Mouse (Mus musculus) forebrain, postnatal 0 days (tissue): ENCODE data around the gene Asic2. TPM values are rescaled to one million over a fixed set of nuclear protein-coding genes. Genes with fewer than 3 reads are reported as not detected.
A peak's percentile ranks its signal among the peaks of the same experiment; 100 is the strongest.

Experiments used
- ATAC-seq: fragments of 200-750 bp; cut with Nextera tagmentation; 2 replicates; pipeline ENCODE4 v1.8.0; 2017; ENCODE audit warnings: mild to moderate bottlenecking, moderate library complexity
- DNase-seq: peaks from one replicate; pipeline ENCODE4 v3.0.0-alpha.2; 2015
- H3K27ac ChIP-seq: fragments of 300-500 bp; sonication (generic); 2 replicates; pipeline ENCODE4 v1.5.1; 2014; ENCODE audit warnings: low read depth, mild to moderate bottlenecking, antibody characterized with exemption, low read length, moderate library complexity, mixed read lengths
- H3K27me3 ChIP-seq: fragments of 300-500 bp; sonication (generic); 2 replicates; pipeline ENCODE4 v1.6.1; 2014; ENCODE audit warnings: mild to moderate bottlenecking, low read length, mixed read lengths; ENCODE audit not compliant: insufficient read depth
- H3K36me3 ChIP-seq: fragments of 300-500 bp; sonication (generic); 2 replicates; pipeline ENCODE4 v1.6.1; 2014; ENCODE audit warnings: mild to moderate bottlenecking, moderate library complexity; ENCODE audit not compliant: insufficient read depth
- H3K4me1 ChIP-seq: fragments of 300-500 bp; sonication (generic); 2 replicates; pipeline ENCODE4 v1.6.1; 2014; ENCODE audit warnings: antibody characterized with exemption; ENCODE audit not compliant: insufficient read depth
- H3K4me2 ChIP-seq: fragments of 300-500 bp; sonication (generic); 2 replicates; pipeline ENCODE4 v1.6.1; 2014; ENCODE audit warnings: low read depth, mild to moderate bottlenecking, moderate library complexity
- H3K4me3 ChIP-seq: fragments of 300-500 bp; sonication (generic); 2 replicates; pipeline ENCODE4 v1.5.1; 2014; ENCODE audit warnings: low read depth, low read length, mixed read lengths
- H3K9ac ChIP-seq: fragments of 300-500 bp; sonication (generic); 2 replicates; pipeline ENCODE4 v1.6.1; 2014; ENCODE audit warnings: mild to moderate bottlenecking
- H3K9me3 ChIP-seq: fragments of 300-500 bp; sonication (generic); 2 replicates; pipeline ENCODE4 v1.6.1; 2016; ENCODE audit warnings: low read length
- CTCF ChIP-seq: sonication (generic); IDR thresholded peaks from 2 replicates; pipeline ENCODE4 v1.5.1; 2016; ENCODE audit warnings: antibody characterized with exemption, control low read depth, low read depth
- WGBS: fragments of 180-500 bp; shearing (Covaris S2); extraction: QIAGEN DNeasy Blood & Tissue Kit; methylation state at CpG from one replicate; pipeline ENCODE4 v1.1.7; 2014; 5-methylcytosine and 5-hydroxymethylcytosine counted together
- polyA plus RNA-seq: library from polyadenylated mRNA; unstranded; fragments of >200 nt; fragmentation: Nextera tagmentation; extraction: Ambion mirVana; gene quantifications from 2 replicates; pipeline ENCODE4 v1.2.1, GENCODE M21; 2015
- total RNA-seq: library from RNA; depleted of rRNA; stranded (reverse); fragments of >200 nt; gene quantifications from 2 replicates; pipeline ENCODE4 v1.2.3, GENCODE M21; 2014

Gene Asic2
- total and polyA plus RNA-seq, 2 experiments from 2014 or later = 15.5 to 37.2 TPM

DNA sequence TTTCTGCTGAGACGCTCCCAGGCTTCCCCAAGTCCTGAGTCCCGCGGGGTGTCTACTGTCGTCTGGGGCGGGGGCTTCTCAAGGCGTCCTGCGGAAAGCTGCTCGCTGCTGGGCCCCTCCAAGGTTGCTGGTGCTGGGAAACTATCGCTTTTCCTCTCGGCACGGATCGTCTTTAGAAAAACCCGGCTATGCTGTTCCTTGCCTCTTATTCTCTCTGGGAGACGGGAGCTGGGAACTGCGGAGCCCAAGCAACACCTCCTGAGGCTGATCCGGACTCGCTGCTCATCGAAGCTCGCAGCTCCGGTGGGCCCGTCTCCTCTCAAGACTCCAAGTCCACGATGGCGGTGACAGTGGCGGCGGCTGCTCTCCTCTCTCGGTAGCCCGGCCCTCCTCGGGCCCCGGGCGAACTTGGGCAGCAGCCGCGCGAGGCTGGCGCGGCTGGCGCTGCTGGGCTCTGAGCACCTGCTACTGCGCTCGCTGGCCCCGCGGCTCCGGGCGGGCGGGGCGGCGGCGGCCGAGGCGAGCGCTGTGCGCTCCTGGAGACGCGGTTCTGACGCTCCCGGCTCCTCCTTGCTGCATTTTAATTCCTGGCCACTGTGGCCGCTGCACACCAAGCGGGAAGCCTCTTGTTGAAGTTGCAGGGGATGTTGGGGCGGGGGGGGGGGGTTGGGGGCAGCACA lies 815.0 kb downstream of the Asic2 start:
- peaks cover 3% of the 10 kb centered on the region; the same call in 1 of the 2 replicates for H3K4me1 ChIP-seq
- H3K4me3 ChIP-seq = peak overlapping the region; percentile 63
- H3K9ac ChIP-seq = peak overlapping the region; percentile 60
- no peaks in the 10 kb centered on the region for H3K9me3 ChIP-seq
- TF ChIP-seq CTCF = peak; percentile 52
- no peaks in the 10 kb centered on the region for H3K36me3 ChIP-seq
- DNase-seq (peak; percentile 87), ATAC-seq (peak; percentile 89)
- WGBS = under 1% methylated on average over 57 of the region's 57 CpGs
- peaks cover 6% of the 10 kb centered on the region for H3K27me3 ChIP-seq
- peak overlapping the region; percentile 97 for H3K4me2 ChIP-seq
- H3K27ac ChIP-seq = peak overlapping the region; percentile 64

DNA sequence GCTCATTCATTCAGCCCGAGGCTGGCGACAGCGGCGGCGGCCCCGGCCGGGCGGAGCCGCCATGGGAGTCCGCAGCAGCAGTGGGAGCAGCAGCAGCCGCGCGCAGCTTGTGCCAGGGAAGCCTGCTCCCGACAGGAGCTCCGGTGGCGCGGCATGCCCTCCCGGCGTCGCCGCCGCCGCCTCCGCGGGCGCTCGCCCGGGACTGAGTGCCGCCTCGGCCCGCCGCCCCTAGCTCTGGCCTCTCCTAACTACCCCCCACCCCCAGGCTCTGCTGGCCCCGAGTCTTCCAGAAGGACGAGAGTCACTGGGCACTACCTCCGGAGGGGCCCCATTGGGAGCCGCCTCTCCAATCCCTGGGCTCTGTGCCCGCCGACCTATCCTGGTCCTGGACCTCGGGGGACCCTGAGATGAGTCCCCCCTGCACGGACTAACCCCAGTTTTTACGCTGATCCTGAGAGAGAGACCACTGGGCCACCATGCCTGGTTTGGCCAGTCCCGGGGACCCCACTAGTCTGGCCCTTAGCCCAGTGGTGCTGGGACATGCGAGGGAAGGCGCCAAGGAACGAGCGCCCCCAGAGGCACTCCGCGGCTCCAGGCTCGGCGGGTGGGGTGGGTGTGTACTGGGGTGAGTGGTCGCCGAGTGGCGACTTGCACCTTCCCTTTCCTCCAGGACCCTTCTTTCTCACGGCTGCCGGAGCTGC lies 815.6 kb downstream of the Asic2 start:
- peak; percentile 83 for DNase-seq
- peaks cover 3% of the 10 kb centered on the region; the same call in 1 of the 2 replicates for H3K4me1 ChIP-seq
- no peaks in the 10 kb centered on the region for H3K36me3 ChIP-seq
- peaks cover 6% of the 10 kb centered on the region for H3K27me3 ChIP-seq
- peak overlapping the region; percentile 97 for H3K4me2 ChIP-seq
- ATAC-seq = peak; percentile 68
- WGBS = 4% methylated on average over 53 of the region's 55 CpGs
- peak overlapping the region; percentile 64 for H3K27ac ChIP-seq
- no peaks in the 10 kb centered on the region for H3K9me3 ChIP-seq
- peak; percentile 78 for TF ChIP-seq CTCF
- peak overlapping the region; percentile 60 for H3K9ac ChIP-seq
- peak overlapping the region; percentile 63 for H3K4me3 ChIP-seq

DNA sequence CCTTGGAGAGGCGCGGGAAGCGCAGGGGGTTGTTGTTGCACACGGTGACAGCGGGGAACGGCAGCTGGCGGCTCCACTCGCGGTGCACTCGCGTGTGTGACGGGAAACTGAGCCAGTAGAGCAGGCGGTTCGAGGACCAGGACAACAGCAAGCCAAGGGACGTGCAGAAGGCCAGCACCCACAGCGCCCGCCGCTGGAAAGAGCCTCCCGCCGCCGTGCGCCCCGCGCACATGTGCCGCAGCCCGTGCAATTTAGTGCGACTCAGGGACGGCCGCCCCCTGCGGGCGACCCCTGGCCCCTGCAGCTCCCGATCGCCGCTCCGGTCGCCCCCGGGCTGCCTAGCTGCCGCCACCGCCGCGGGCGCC lies 816.3 kb downstream of the Asic2 start:
- H3K4me1 ChIP-seq = peaks cover 3% of the 10 kb centered on the region; the same call in 1 of the 2 replicates
- peak overlapping the region; percentile 64 for H3K27ac ChIP-seq
- peak overlapping the region; percentile 63 for H3K4me3 ChIP-seq
- H3K9ac ChIP-seq = peak overlapping the region; percentile 60
- under 1% methylated on average over 30 of the region's 42 CpGs for WGBS
- H3K4me2 ChIP-seq = peak overlapping the region; percentile 97
- ATAC-seq = peak; percentile 44
- no peaks in the 10 kb centered on the region for H3K36me3 ChIP-seq
- peak; percentile 65 for DNase-seq
- TF ChIP-seq CTCF = peak; percentile 63
- H3K9me3 ChIP-seq = no peaks in the 10 kb centered on the region
- H3K27me3 ChIP-seq = peaks cover 6% of the 10 kb centered on the region

DNA sequence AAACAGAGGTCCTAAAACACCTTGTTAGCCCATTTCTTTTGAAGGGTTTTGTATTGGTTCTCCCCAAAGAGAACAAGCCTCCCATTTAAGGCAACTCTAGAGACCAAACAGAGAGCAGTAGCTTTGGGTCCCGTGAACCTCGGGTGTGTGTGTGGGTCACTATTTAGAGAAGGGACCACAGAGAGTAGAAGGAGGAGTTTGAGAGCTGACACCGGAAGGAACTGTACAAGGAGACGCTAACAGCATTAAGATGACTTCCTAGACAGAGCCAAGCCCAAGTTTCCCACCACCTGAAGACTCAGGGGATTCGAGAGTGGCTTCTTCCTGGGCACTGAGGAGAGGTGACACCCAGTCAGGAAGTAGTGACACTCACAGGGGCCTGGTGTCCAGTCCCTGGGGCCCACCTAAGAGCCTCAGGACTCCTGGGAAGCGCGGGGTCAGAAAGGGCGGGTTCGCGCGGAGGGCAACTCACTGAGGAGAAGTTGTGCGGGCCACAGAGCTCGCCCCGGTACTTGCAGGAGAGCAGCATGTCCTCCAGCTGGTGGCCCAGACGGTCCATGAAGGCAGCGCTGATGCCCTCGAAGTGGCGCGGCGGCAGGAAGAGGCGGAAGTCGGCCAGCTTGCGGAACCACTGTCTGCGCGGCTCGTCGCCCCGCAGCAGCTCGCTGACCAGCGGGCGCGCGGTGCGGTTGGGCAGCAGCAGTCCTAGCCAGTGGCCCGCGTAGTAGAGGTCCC lies 816.8 kb downstream of the Asic2 start:
- H3K4me2 ChIP-seq = peak overlapping the region; percentile 97
- 4% methylated on average over 36 of the region's 36 CpGs for WGBS
- 0 out of 2 replicates have a peak overlapping the region, but pooled peaks have one; percentile 64 for H3K27ac ChIP-seq
- no peak for TF ChIP-seq CTCF
- ATAC-seq = no peak
- no peaks in the 10 kb centered on the region for H3K9me3 ChIP-seq
- H3K9ac ChIP-seq = peak overlapping the region; percentile 60
- no peaks in the 10 kb centered on the region for H3K36me3 ChIP-seq
- no peak for DNase-seq
- H3K27me3 ChIP-seq = peaks cover 6% of the 10 kb centered on the region
- H3K4me3 ChIP-seq = peak overlapping the region; percentile 63
- peaks cover 3% of the 10 kb centered on the region; the same call in 1 of the 2 replicates for H3K4me1 ChIP-seq

DNA sequence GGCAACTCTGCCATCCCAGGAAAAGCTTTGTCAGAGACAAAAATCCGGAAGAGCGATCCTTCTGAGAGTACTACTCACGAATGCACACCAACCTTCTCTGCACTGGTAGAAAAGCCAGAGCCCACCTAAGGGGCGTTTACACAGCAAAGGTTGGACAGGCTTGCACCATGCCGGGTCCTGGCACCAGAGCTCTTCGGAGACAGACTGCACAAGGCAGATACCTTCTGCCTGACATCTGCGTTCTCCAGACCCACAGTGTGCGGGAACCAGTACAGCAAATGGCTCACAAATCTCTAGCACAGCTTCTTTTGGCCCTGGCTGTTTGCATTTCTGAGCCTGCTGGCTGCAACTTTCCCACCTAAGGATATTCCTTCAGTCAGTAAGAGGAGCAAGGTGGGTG lies 817.6 kb downstream of the Asic2 start:
- H3K9ac ChIP-seq = no peak overlapping the region
- H3K36me3 ChIP-seq = no peaks in the 10 kb centered on the region
- no peak overlapping the region for H3K27ac ChIP-seq
- ATAC-seq = no peak
- 0 out of 2 replicates have a peak overlapping the region, but pooled peaks have one; percentile 9 for H3K4me3 ChIP-seq
- TF ChIP-seq CTCF = no peak
- no peaks in the 10 kb centered on the region for H3K9me3 ChIP-seq
- 80% methylated on average over 8 of the region's 8 CpGs for WGBS
- H3K4me2 ChIP-seq = peak overlapping the region; percentile 97
- H3K27me3 ChIP-seq = peaks cover 6% of the 10 kb centered on the region
- no peak for DNase-seq
- H3K4me1 ChIP-seq = peaks cover 3% of the 10 kb centered on the region; the same call in 1 of the 2 replicates

DNA sequence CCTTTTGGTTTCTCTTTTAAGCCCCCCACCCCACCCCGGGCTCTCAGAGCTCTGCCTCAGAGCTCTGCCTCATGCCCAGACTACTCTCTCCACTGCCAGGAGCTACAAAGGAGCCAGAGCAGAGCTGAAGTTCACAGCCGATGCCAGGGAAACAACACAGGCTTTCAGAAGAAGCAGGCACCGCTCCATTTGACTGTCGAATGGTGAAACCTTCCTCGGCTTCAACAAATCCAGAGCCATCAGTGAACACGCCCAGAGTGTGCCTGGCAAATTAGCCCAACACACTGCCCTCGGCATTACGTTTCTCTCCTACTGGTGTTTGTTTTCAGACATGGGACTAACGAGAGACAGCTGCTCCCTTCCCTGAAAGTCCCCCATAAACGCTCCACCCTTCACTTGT lies 819.8 kb downstream of the Asic2 start:
- peak; percentile 61 for ATAC-seq
- TF ChIP-seq CTCF = no peak
- no peak overlapping the region for H3K27ac ChIP-seq
- no peak overlapping the region for H3K9ac ChIP-seq
- DNase-seq = peak; percentile 74
- no peaks in the 10 kb centered on the region for H3K9me3 ChIP-seq
- peaks cover 3% of the 10 kb centered on the region; the same call in 1 of the 2 replicates for H3K4me1 ChIP-seq
- peak overlapping the region; percentile 1; the same call in 1 of the 2 replicates for H3K4me2 ChIP-seq
- H3K36me3 ChIP-seq = no peaks in the 10 kb centered on the region
- no peaks in the 10 kb centered on the region for H3K27me3 ChIP-seq
- 36% methylated on average over 10 of the region's 10 CpGs for WGBS
- no peak overlapping the region for H3K4me3 ChIP-seq
